Mouse (Mus musculus) midbrain, postnatal 0 days (tissue): ENCODE data around the gene H2-M5. TPM values are rescaled to one million over a fixed set of nuclear protein-coding genes. Genes with fewer than 3 reads are reported as not detected.

Experiments
- ATAC-seq: fragments of 200-750 bp; cut with Nextera tagmentation; 2 replicates; pipeline ENCODE4 v1.8.0; 2017; ENCODE audit warnings: moderate number of reproducible peaks, mild to moderate bottlenecking, moderate TSS enrichment, moderate library complexity; ENCODE audit not compliant: low FRiP score
- DNase-seq: peaks from one replicate; pipeline ENCODE4 v3.0.0-alpha.2; 2015; ENCODE audit warnings: low spot score
- H3K27ac ChIP-seq: fragments of 300-500 bp; sonication (generic); 2 replicates; pipeline ENCODE4 v1.5.1; 2014; ENCODE audit warnings: low read depth, mild to moderate bottlenecking, low read length, mixed read lengths
- H3K27me3 ChIP-seq: fragments of 300-500 bp; sonication (generic); 2 replicates; pipeline ENCODE4 v1.6.1; 2014; ENCODE audit warnings: low read length, control low read depth, mixed read lengths; ENCODE audit not compliant: insufficient read depth
- H3K36me3 ChIP-seq: fragments of 300-500 bp; sonication (generic); 2 replicates; pipeline ENCODE4 v1.6.1; 2014; ENCODE audit warnings: low read length, control low read depth, mixed read lengths; ENCODE audit not compliant: insufficient read depth
- H3K4me1 ChIP-seq: fragments of 300-500 bp; sonication (generic); 2 replicates; pipeline ENCODE4 v1.6.1; 2014; ENCODE audit warnings: mild to moderate bottlenecking, control low read depth, antibody characterized with exemption, low read length, mixed read lengths; ENCODE audit not compliant: insufficient read depth
- H3K4me2 ChIP-seq: fragments of 300-500 bp; sonication (generic); 2 replicates; pipeline ENCODE4 v1.6.1; 2014; ENCODE audit warnings: low read depth, mild to moderate bottlenecking, low read length, mixed read lengths; ENCODE audit not compliant: poor library complexity, severe bottlenecking
- H3K4me3 ChIP-seq: fragments of 300-500 bp; sonication (generic); 2 replicates; pipeline ENCODE4 v1.5.1; 2014; ENCODE audit warnings: low read depth, mild to moderate bottlenecking, low read length, moderate library complexity
- H3K9ac ChIP-seq: fragments of 300-500 bp; sonication (generic); replicated peaks from 2 replicates; pipeline ENCODE4 v1.6.1; 2014; ENCODE audit warnings: mild to moderate bottlenecking, low read length, moderate library complexity, mixed read lengths; ENCODE audit not compliant: poor library complexity, severe bottlenecking
- H3K9me3 ChIP-seq: fragments of 300-500 bp; sonication (generic); 2 replicates; pipeline ENCODE4 v1.6.1; 2016; ENCODE audit warnings: low read length, control low read depth
- CTCF ChIP-seq: IDR thresholded peaks from 2 replicates; pipeline ENCODE4 v1.5.1; 2016; ENCODE audit warnings: antibody characterized with exemption, mild to moderate bottlenecking
- WGBS: fragments of 180-500 bp; shearing (Covaris S2); extraction: QIAGEN DNeasy Blood & Tissue Kit; methylation state at CpG from one replicate; pipeline ENCODE4 v1.1.7; 2014; 5-methylcytosine and 5-hydroxymethylcytosine counted together
- polyA plus RNA-seq: library from polyadenylated mRNA; unstranded; fragments of >200 nt; fragmentation: Nextera tagmentation; extraction: Ambion mirVana; gene quantifications from 2 replicates; pipeline ENCODE4 v1.2.1, GENCODE M21; 2015
- total RNA-seq: library from RNA; depleted of rRNA; stranded (reverse); fragments of >200 nt; gene quantifications from 2 replicates; pipeline ENCODE4 v1.2.3, GENCODE M21; 2014

Gene H2-M5
- total and polyA plus RNA-seq, 2 experiments from 2014 or later, result 1.6 to 2.0 TPM

DNA sequence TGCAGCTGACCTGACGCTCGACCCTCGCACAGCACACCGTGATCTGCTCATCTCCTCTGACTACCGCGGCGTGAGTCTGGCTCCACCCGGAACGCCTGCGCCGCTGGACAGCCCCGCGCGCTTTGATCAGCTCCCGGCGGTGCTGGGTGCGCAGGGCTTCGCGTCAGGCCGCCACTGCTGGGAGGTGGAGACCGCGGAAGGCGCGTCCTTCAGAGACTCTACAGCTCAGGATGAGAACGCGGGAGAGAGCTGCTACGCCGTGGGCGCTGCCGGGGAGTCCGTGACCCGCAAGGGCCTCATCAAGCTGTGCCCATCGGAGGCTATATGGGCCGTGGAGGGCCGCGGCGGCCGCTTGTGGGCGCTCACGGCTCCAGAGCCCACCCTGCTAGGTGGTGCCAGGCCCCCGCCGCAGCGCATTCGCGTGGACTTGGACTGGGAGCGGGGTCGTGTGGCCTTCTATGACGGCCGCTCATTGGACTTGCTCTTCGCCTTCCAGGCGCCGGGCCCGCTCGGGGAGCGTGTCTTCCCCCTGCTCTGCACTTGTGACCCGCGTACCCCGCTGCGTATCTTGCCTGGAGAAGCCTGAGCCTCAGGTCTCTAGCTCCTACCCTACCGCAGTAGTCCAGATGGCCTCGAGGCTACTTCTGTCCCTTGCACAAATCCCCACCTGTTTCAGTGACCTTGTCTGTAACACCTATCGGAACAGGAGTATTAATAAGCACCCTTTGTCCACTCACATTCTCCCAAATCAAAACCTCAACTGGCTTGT lies 42.1 kb downstream of the H2-M5 start:
- Histone ChIP-seq H3K9me3 (no peaks in the 10 kb centered on the region), H3K9ac (peak overlapping the region; percentile 70), H3K4me3 (peak overlapping the region; percentile 48), H3K4me2 (peak overlapping the region; percentile 95), H3K4me1 (peaks cover 4% of the 10 kb centered on the region; the same call in 1 of the 2 replicates), H3K36me3 (peaks cover 8% of the 10 kb centered on the region), H3K27me3 (peaks cover 18% of the 10 kb centered on the region), H3K27ac (peak overlapping the region; percentile 80)
- peak; percentile 49 for ATAC-seq
- peak; percentile 62 for TF ChIP-seq CTCF
- peak; percentile 70 for DNase-seq
- WGBS, result under 1% methylated on average over 62 of the region's 62 CpGs

DNA sequence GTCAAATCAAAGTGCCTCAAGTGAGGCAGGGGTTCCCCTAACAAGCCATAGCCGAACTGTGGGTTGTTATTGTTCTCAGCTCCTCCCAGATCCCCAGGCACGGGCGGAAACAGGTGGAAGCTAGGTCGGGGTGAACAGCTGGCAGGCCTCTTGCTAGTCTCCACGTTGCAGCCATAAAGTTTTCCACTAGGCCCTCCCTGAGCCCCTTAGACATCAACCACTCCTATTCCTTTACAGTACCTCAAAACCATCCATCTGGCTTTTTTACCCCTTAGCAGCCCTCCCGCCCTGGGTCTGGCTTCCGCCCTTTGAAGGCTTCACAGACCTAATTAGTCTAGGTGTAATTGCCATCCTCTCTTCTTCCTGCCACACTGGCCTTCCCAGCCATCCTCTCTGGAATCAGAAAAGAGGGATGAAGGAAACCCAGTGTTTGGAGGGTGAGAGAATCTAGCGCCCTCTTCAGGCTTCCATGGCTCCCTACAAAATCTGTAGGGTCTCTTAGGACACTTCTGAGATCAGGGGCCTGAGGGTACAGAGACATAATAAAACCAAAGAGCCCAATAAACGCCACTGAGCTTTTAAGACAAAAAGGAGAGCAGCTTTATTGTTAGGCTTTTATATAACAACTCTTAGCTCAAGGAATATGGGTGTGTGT lies 45.1 kb downstream of the H2-M5 start:
- H3K27ac ChIP-seq, result no peak overlapping the region
- no peak overlapping the region for H3K4me3 ChIP-seq
- TF ChIP-seq CTCF, result peak; percentile 54
- ATAC-seq (no peak), DNase-seq (peak; percentile 14)
- no peak overlapping the region for H3K9ac ChIP-seq
- H3K4me1 ChIP-seq, result peaks cover 4% of the 10 kb centered on the region; the same call in 1 of the 2 replicates
- 32% methylated on average over 9 of the region's 9 CpGs for WGBS
- H3K36me3 ChIP-seq, result peaks cover 7% of the 10 kb centered on the region
- H3K4me2 ChIP-seq, result no peak overlapping the region; the same call in 1 of the 2 replicates
- no peaks in the 10 kb centered on the region for H3K9me3 ChIP-seq
- H3K27me3 ChIP-seq, result peaks cover 23% of the 10 kb centered on the region

DNA sequence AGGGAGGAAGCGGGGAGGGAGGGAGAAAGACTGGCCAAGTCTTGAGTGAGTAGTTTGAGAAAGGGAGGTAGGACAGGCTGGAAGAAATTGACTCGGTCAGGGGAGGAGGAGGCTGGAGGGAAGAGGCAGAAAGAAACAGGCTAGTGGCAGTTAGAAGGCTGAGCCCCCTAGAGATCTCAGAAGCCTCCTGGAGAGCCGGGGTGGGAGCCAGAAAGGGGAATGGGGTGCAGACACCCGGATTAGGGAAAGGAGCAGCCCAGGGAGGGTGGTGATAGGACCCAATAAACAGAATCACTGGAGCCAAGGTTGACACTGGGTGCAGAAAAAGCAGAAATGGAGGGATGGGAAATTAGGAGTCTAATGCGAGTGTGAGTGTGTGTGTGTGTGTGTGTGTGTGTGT lies 45.6 kb downstream of the H2-M5 start:
- DNase-seq (no peak), ATAC-seq (no peak)
- peaks cover 23% of the 10 kb centered on the region for H3K27me3 ChIP-seq
- H3K4me1 ChIP-seq, result peaks cover 4% of the 10 kb centered on the region; the same call in 1 of the 2 replicates
- H3K4me3 ChIP-seq, result peak overlapping the region; percentile 37
- no peak overlapping the region for H3K27ac ChIP-seq
- no peak for TF ChIP-seq CTCF
- no peak overlapping the region for H3K9ac ChIP-seq
- 0 out of 2 replicates have a peak, but pooled peaks cover 1% of the 10 kb centered on the region for H3K36me3 ChIP-seq
- H3K4me2 ChIP-seq, result peak overlapping the region; percentile 67
- 26% methylated on average over 5 of the region's 5 CpGs for WGBS
- H3K9me3 ChIP-seq, result no peaks in the 10 kb centered on the region

DNA sequence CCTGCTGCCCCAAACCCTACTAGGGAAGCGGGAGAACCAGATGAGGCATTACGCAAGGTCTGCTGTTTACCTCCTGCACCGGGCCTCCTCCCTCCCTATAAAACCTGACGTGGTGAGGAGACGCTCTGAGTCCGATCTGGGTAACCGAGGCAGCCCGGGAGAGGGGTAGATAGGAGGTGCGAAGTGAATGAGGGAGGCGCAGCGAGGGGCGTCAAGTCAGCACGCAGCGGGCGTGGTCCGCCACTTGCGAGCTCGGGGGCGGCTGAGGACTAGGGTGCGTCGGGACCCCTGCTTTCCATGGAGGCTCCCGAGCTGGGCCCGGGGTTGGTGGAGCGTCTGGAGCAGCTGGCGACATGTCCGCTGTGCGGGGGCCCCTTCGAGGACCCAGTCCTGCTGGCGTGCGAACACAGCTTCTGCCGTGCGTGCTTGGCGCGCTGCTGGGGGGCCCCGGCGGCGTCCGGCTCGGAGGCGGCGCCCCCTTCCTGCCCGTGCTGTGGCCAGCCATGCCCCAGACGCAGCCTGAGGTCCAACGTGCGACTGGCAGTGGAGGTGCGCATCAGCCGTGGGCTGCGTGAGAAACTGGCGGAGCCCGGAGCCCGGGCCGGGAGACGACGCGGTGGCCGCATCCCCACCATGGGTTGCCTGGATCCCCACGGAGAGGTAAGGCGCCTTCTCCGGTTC lies 46.4 kb downstream of the H2-M5 start, which contains the start of gene Rnf39:
Gene Rnf39 (plus strand): TSS at position 128 of the 681 bp plus-strand sequence.
- Histone ChIP-seq H3K27me3 (peaks cover 23% of the 10 kb centered on the region), H3K4me1 (peaks cover 4% of the 10 kb centered on the region; the same call in 1 of the 2 replicates), H3K9ac (peak within 1 kb of the TSS; percentile 48; the same call in 1 of the 2 replicates), H3K4me2 (peak within 1 kb of the TSS; percentile 67), H3K27ac (no peak within 1 kb of the TSS), H3K4me3 (peak within 1 kb of the TSS; percentile 37), H3K36me3 (no peaks in the 10 kb centered on the region), H3K9me3 (no peaks in the 10 kb centered on the region)
- no peak for TF ChIP-seq CTCF
- 0 out of 2 replicates have a peak, but pooled peaks have one; percentile 2 for ATAC-seq
- WGBS, result 6% methylated on average over 48 of the region's 59 CpGs
- DNase-seq, result no peak

DNA sequence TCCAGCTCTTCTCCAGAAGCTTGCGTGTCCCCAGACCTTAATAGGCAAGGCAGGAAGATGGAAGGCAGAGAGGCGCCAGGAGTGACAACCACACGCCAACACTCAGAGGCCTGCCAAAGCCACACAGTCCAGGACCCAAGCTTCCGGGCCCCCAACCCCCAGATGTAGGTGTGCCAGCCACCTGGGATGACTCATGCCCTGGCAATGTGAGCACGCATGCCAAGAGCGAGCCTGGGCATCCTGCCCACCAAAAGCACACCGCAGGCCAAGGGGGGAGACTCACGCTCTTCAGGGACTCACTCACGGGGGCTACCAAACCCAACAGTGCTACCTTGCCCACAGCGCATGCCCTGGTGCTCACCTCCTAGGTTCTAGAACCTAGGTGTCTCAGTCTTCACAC lies 46.9 kb downstream of the H2-M5 start:
- H3K27me3 ChIP-seq, result peaks cover 23% of the 10 kb centered on the region
- H3K4me1 ChIP-seq, result peaks cover 4% of the 10 kb centered on the region; the same call in 1 of the 2 replicates
- peak overlapping the region; percentile 37; the same call in 1 of the 2 replicates for H3K4me3 ChIP-seq
- no peak overlapping the region for H3K27ac ChIP-seq
- H3K9me3 ChIP-seq, result no peaks in the 10 kb centered on the region
- peak overlapping the region; percentile 67 for H3K4me2 ChIP-seq
- ATAC-seq (no peak), DNase-seq (no peak)
- no peak for TF ChIP-seq CTCF
- H3K36me3 ChIP-seq, result no peaks in the 10 kb centered on the region
- 64% methylated on average over 10 of the region's 10 CpGs for WGBS
- no peak overlapping the region for H3K9ac ChIP-seq
